Mouse (Mus musculus) bone marrow, adult 2 months (tissue): ENCODE results near the gene Arid1a.

Source experiments
- CTCF ChIP-seq: fragments of 200-500 bp; IDR thresholded peaks from 2 replicates; pipeline ENCODE4 v1.5.1; 2011; ENCODE audit warnings: low read length, control low read depth; ENCODE audit not compliant: control insufficient read depth, insufficient read depth
- POLR2A ChIP-seq: fragments of 200-500 bp; IDR thresholded peaks from 2 replicates; pipeline ENCODE4 v1.6.1; 2011; ENCODE audit warnings: low read depth, mild to moderate bottlenecking, control low read depth, low read length, borderline replicate concordance; ENCODE audit not compliant: control insufficient read depth

- TF ChIP-seq POLR2A = no peak
- TF ChIP-seq CTCF = no peak
Measured at GRCm38 (mm10) chr4:133659497-133660192, 96.9 kb downstream of the Arid1a start.
